Mouse (Mus musculus) intestine, postnatal 0 days (tissue): ENCODE measurements around the gene Gm813. TPM values are rescaled to one million over a fixed set of nuclear protein-coding genes. Genes with fewer than 3 reads are reported as not detected.

ENCODE experiments used
- ATAC-seq: fragments of 200-750 bp; cut with Nextera tagmentation; 2 replicates; pipeline ENCODE4 v1.8.0; 2017; ENCODE audit warnings: mild to moderate bottlenecking, moderate TSS enrichment, moderate library complexity
- H3K27ac ChIP-seq: fragments of 300-500 bp; sonication (generic); 2 replicates; pipeline ENCODE4 v1.5.1; 2014; ENCODE audit warnings: mild to moderate bottlenecking, low read depth, low read length, moderate library complexity
- H3K27me3 ChIP-seq: fragments of 300-500 bp; sonication (generic); replicated peaks from 2 replicates; pipeline ENCODE4 v1.6.1; 2014; ENCODE audit warnings: low read length, mixed read lengths; ENCODE audit not compliant: control insufficient read depth, insufficient read depth
- H3K36me3 ChIP-seq: fragments of 300-500 bp; sonication (generic); 2 replicates; pipeline ENCODE4 v1.6.1; 2014; ENCODE audit warnings: mild to moderate bottlenecking, moderate library complexity; ENCODE audit not compliant: control insufficient read depth, insufficient read depth
- H3K4me1 ChIP-seq: fragments of 300-500 bp; sonication (generic); replicated peaks from 2 replicates; pipeline ENCODE4 v1.6.1; 2014; ENCODE audit warnings: antibody characterized with exemption, low read length, mixed read lengths; ENCODE audit not compliant: control insufficient read depth, insufficient read depth
- H3K4me2 ChIP-seq: fragments of 300-500 bp; sonication (generic); replicated peaks from 2 replicates; pipeline ENCODE4 v1.6.1; 2014; ENCODE audit warnings: low read depth, mild to moderate bottlenecking, moderate library complexity
- H3K4me3 ChIP-seq: fragments of 300-500 bp; sonication (generic); 2 replicates; pipeline ENCODE4 v1.5.1; 2014; ENCODE audit warnings: low read depth, low read length
- H3K9ac ChIP-seq: fragments of 300-500 bp; sonication (generic); 2 replicates; pipeline ENCODE4 v1.6.1; 2014; ENCODE audit warnings: mild to moderate bottlenecking, low read depth, low read length
- H3K9me3 ChIP-seq: fragments of 300-500 bp; sonication (generic); 2 replicates; pipeline ENCODE4 v1.6.1; 2016; ENCODE audit warnings: mixed run types; ENCODE audit not compliant: control insufficient read depth
- CTCF ChIP-seq: sonication (generic); IDR thresholded peaks from 2 replicates; pipeline ENCODE4 v1.5.1; 2016; ENCODE audit warnings: low read depth, mild to moderate bottlenecking, control low read depth, antibody characterized with exemption, moderate library complexity
- WGBS: fragments of 180-500 bp; shearing (Covaris S2); extraction: QIAGEN DNeasy Blood & Tissue Kit; methylation state at CpG from one replicate; pipeline ENCODE4 v1.1.7; 2014; 5-methylcytosine and 5-hydroxymethylcytosine counted together
- polyA plus RNA-seq: library from polyadenylated mRNA; unstranded; fragments of >200 nt; fragmentation: Nextera tagmentation; extraction: Ambion mirVana; gene quantifications from 2 replicates; pipeline ENCODE4 v1.2.1, GENCODE M21; 2015

The Gm813 gene
- polyA plus RNA-seq, 1 experiment from 2014 or later, result not detected

DNA sequence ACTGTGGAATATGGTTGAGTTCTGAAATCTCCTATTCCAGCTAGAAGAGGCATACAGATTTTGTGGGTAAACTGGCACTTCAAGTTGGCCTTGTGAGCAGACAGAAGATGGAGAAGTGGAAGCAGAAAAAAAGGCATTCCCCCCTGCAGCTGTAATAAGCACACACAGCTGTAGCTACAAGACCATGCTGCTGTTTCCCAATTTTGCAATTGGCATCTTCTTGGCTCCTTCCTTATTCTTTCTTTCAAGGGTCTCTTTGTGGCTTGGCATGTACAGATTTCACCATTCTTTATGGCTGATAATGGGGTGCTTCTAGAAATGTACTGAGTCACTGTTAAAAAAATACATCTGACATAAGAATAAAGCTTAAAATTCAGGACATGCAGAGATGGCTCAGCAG, 568 bp upstream of the Gm813 start:
- ATAC-seq, result no peak
- H3K27ac ChIP-seq, result no peak overlapping the region
- no peak overlapping the region for H3K4me2 ChIP-seq
- no peak for TF ChIP-seq CTCF
- H3K4me3 ChIP-seq, result no peak overlapping the region
- H3K9me3 ChIP-seq, result no peaks in the 10 kb centered on the region
- no peaks in the 10 kb centered on the region for H3K4me1 ChIP-seq
- H3K9ac ChIP-seq, result no peak overlapping the region
- H3K36me3 ChIP-seq, result no peaks in the 10 kb centered on the region
- H3K27me3 ChIP-seq, result no peaks in the 10 kb centered on the region

GRCm38 (mm10) chr16:58612969-58613368, 3.8 kb downstream of the Gm813 start:
- no peak overlapping the region for H3K9ac ChIP-seq
- H3K27me3 ChIP-seq, result no peaks in the 10 kb centered on the region
- H3K9me3 ChIP-seq, result no peaks in the 10 kb centered on the region
- ATAC-seq, result peak; percentile 59; the same call in 1 of the 2 replicates
- TF ChIP-seq CTCF, result no peak
- WGBS, result 46% methylated on average over 3 of the region's 3 CpGs
- H3K36me3 ChIP-seq, result no peaks in the 10 kb centered on the region
- no peak overlapping the region for H3K27ac ChIP-seq
- H3K4me1 ChIP-seq, result no peaks in the 10 kb centered on the region
- no peak overlapping the region for H3K4me2 ChIP-seq
- H3K4me3 ChIP-seq, result no peak overlapping the region

GRCm38 (mm10) chr16:58607101-58607500, 9.7 kb downstream of the Gm813 start:
- Histone ChIP-seq H3K9me3 (no peaks in the 10 kb centered on the region), H3K27ac (no peak overlapping the region), H3K27me3 (no peaks in the 10 kb centered on the region), H3K4me2 (no peak overlapping the region), H3K4me3 (no peak overlapping the region), H3K9ac (no peak overlapping the region), H3K4me1 (no peaks in the 10 kb centered on the region), H3K36me3 (no peaks in the 10 kb centered on the region)
- no peak for TF ChIP-seq CTCF
- 62% methylated on average over 5 of the region's 5 CpGs for WGBS
- ATAC-seq, result no peak

DNA sequence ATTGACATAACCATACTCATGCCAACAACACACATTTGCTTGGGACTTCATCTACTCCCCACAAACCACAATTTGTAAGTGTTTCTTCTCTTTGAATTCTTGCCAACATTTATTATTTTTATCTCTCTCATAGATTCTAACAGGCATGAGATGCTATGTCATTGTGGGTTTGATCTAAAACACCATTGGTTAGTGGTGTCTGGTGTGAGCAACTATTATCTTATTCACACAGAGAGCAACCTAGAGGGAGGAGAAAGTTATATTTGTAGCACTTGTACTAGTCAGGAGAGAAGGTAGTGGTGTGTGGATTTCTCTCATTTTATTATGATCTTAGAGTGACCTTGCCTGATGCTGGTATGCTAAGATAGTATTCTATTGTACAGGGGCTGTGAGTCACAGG, 12.1 kb downstream of the Gm813 start:
- Histone ChIP-seq H3K4me1 (no peaks in the 10 kb centered on the region), H3K4me3 (no peak overlapping the region), H3K27ac (no peak overlapping the region), H3K36me3 (no peaks in the 10 kb centered on the region), H3K9ac (no peak overlapping the region), H3K4me2 (no peak overlapping the region), H3K9me3 (no peaks in the 10 kb centered on the region), H3K27me3 (no peaks in the 10 kb centered on the region)
- TF ChIP-seq CTCF, result no peak
- ATAC-seq, result no peak

- TF ChIP-seq CTCF, result no peak
- H3K9me3 ChIP-seq, result no peaks in the 10 kb centered on the region
- H3K27ac ChIP-seq, result no peak overlapping the region
- no peak overlapping the region for H3K4me3 ChIP-seq
- H3K36me3 ChIP-seq, result no peaks in the 10 kb centered on the region
- WGBS, result 73% methylated on average over 2 of the region's 2 CpGs
- H3K4me2 ChIP-seq, result no peak overlapping the region
- no peak overlapping the region for H3K9ac ChIP-seq
- H3K27me3 ChIP-seq, result no peaks in the 10 kb centered on the region
- no peak for ATAC-seq
- H3K4me1 ChIP-seq, result no peaks in the 10 kb centered on the region
Observed at GRCm38 (mm10) chr16:58603831-58604230, 12.9 kb downstream of the Gm813 start.

GRCm38 (mm10) chr16:58600846-58601245, 15.9 kb downstream of the Gm813 start:
- Histone ChIP-seq H3K4me3 (no peak overlapping the region), H3K4me2 (no peak overlapping the region), H3K9me3 (no peaks in the 10 kb centered on the region), H3K9ac (no peak overlapping the region), H3K4me1 (no peaks in the 10 kb centered on the region), H3K27ac (no peak overlapping the region), H3K36me3 (no peaks in the 10 kb centered on the region), H3K27me3 (no peaks in the 10 kb centered on the region)
- no peak for ATAC-seq
- no peak for TF ChIP-seq CTCF
- 90% methylated on average over 6 of the region's 6 CpGs for WGBS

GRCm38 (mm10) chr16:58591299-58591698, 25.5 kb downstream of the Gm813 start:
- peak; percentile 86 for ATAC-seq
- no peaks in the 10 kb centered on the region for H3K4me1 ChIP-seq
- peaks cover 10% of the 10 kb centered on the region; the same call in 1 of the 2 replicates for H3K9me3 ChIP-seq
- no peak overlapping the region for H3K27ac ChIP-seq
- no peak for TF ChIP-seq CTCF
- no peak overlapping the region for H3K4me2 ChIP-seq
- H3K36me3 ChIP-seq, result no peaks in the 10 kb centered on the region
- 30% methylated on average over 3 of the region's 3 CpGs for WGBS
- no peak overlapping the region for H3K9ac ChIP-seq
- no peak overlapping the region for H3K4me3 ChIP-seq
- H3K27me3 ChIP-seq, result no peaks in the 10 kb centered on the region
